ENCODE assay signal across 21 mouse cellular contexts in genomic region chr6:67056889-67057564, GRCm38 (mm10). TPM values are rescaled to one million over a fixed set of nuclear protein-coding genes. Genes with fewer than 3 reads are reported as not detected.
DNase-seq lines count a peak whose midpoint lies in the region; ATAC-seq and TF ChIP-seq lines count a peak whose summit lies in the region.
"Had no signal": no experiment of that assay in that cellular context is flagged by ENCODE, and none has a peak within 500 bp of the region (broad histone marks: within the 10 kb centered on the region; RNA-seq: fewer than 3 reads in every experiment).

No protein-coding gene starts in this region.

- ATAC-seq in intestine, embryonic 15.5 days, result peak; percentile 88
- ATAC-seq in liver, postnatal 0 days, result no peak
- no peak for ATAC-seq in forebrain, embryonic 12.5 days (ENCODE audit: low FRiP score)
- ATAC-seq: forebrain, embryonic 15.5 days had no signal

- DNase-seq in kidney, adult 2 months, result no peak
- DNase-seq in kidney, adult 8-10 months, result no peak
- DNase-seq in MEL (ENCODE audit: low read depth, low spot score), result peak; percentile 60
- DNase-seq in liver, postnatal 0 days, result no peak
- DNase-seq in frontal cortex, adult 2 months (ENCODE audit: extremely low spot score in 1 of 2, low spot score in 1 of 2), result no peak
- DNase-seq: adrenal gland, adult 8-10 months; cerebellum, adult 8-10 months; gastrocnemius, postnatal 14 days; heart, postnatal 36 days; kidney, postnatal 14 days; layer of hippocampus, adult 9-11 months; retina, postnatal 1 day; spleen, adult 18-20 months; thymus, postnatal 36 days had no signal

- no peak for TF ChIP-seq CTCF in kidney, adult 2 months (conservative IDR thresholded peaks at IDR 0.05; ENCODE audit: insufficient read depth, insufficient read length, low read depth, low read length)
- no peak for TF ChIP-seq CTCF in MEL (IDR thresholded peaks at IDR 0.05 in 2 of 3, conservative IDR thresholded peaks at IDR 0.05 in 1 of 3; ENCODE audit: control insufficient read depth in 1 of 3, insufficient read depth in 1 of 3, low read depth in 2 of 3, low read length in 3 of 3, poor library complexity in 1 of 3, severe bottlenecking in 1 of 3)
- TF ChIP-seq CTCF in liver, postnatal 0 days (IDR thresholded peaks at IDR 0.05; ENCODE audit: low read depth), result no peak

- TF ChIP-seq POLR2A in kidney, adult 2 months (IDR thresholded peaks at IDR 0.05; ENCODE audit: low read depth, low read length), result no peak
- TF ChIP-seq POLR2A in MEL (IDR thresholded peaks at IDR 0.05; ENCODE audit: control insufficient read depth in 1 of 2, insufficient read depth in 1 of 2, low read depth in 1 of 2, low read length in 2 of 2, poor library complexity in 1 of 2), result no peak

- TF ChIP-seq EP300 in MEL (IDR thresholded peaks at IDR 0.05; ENCODE audit: low read depth in 1 of 2, low read length in 2 of 2), result peak; percentile 29 to 67; a peak in 3 of 4 replicates
- TF ChIP-seq EP300 in liver, postnatal 0 days (IDR thresholded peaks at IDR 0.05; ENCODE audit: low read depth), result peak; percentile 45; the same call in 1 of the 2 replicates

- no peak overlapping the region for H3K4me2 ChIP-seq in intestine, embryonic 15.5 days (replicated peaks)
- 0 out of 2 replicates have a peak overlapping the region, but pooled peaks have one; percentile 30 for H3K4me2 ChIP-seq in liver, postnatal 0 days (ENCODE audit: low read depth, low read length)
- H3K4me2 ChIP-seq in forebrain, embryonic 12.5 days, result no peak overlapping the region
- H3K4me2 ChIP-seq: forebrain, embryonic 15.5 days; heart, embryonic 12.5 days; midbrain, embryonic 11.5 days; neural tube, embryonic 15.5 days; stomach, embryonic 15.5 days had no signal

- H3K9me3 ChIP-seq in MEL (replicated peaks; ENCODE audit: insufficient read depth, low read length), result no peaks in the 10 kb centered on the region
- no peaks in the 10 kb centered on the region for H3K9me3 ChIP-seq in intestine, embryonic 15.5 days
- no peaks in the 10 kb centered on the region for H3K9me3 ChIP-seq in liver, postnatal 0 days (ENCODE audit: low read length)
- no peaks in the 10 kb centered on the region for H3K9me3 ChIP-seq in forebrain, embryonic 12.5 days
- H3K9me3 ChIP-seq: forebrain, embryonic 15.5 days; heart, embryonic 12.5 days; neural tube, embryonic 15.5 days; stomach, embryonic 15.5 days had no signal

- H3K4me3 ChIP-seq in kidney, adult 2 months (ENCODE audit: insufficient read depth, low read depth, low read length), result no peak overlapping the region
- peak overlapping the region; percentile 20 to 58 for H3K4me3 ChIP-seq in MEL (ENCODE audit: control insufficient read depth in 1 of 2, insufficient read depth in 1 of 2, low read depth in 2 of 2, low read length in 2 of 2)
- no peak overlapping the region for H3K4me3 ChIP-seq in intestine, embryonic 15.5 days (replicated peaks)
- H3K4me3 ChIP-seq in liver, postnatal 0 days (ENCODE audit: low read depth, low read length), result no peak overlapping the region
- no peak overlapping the region for H3K4me3 ChIP-seq in forebrain, embryonic 12.5 days (replicated peaks)
- H3K4me3 ChIP-seq: forebrain, embryonic 15.5 days; heart, embryonic 12.5 days; neural tube, embryonic 15.5 days; stomach, embryonic 15.5 days had no signal

- 41% methylated on average over 3 of the region's 3 CpGs for WGBS in kidney, adult 2 months
- 39% methylated on average over 3 of the region's 3 CpGs for WGBS in intestine, embryonic 15.5 days
- WGBS in liver, postnatal 0 days (ENCODE audit: insufficient replicate concordance), result 67% methylated on average over 3 of the region's 3 CpGs
- WGBS in forebrain, embryonic 12.5 days, result 80% methylated on average over 3 of the region's 3 CpGs

- H3K4me1 ChIP-seq in kidney, adult 2 months (ENCODE audit: control insufficient read depth, insufficient read depth, low read length), result peaks cover 18% of the 10 kb centered on the region
- H3K4me1 ChIP-seq in MEL (ENCODE audit: control insufficient read depth in 1 of 2, insufficient read depth in 2 of 2, low read length in 2 of 2), result peaks cover 11 to 16% of the 10 kb centered on the region in 2 experiments
- peaks cover 20% of the 10 kb centered on the region for H3K4me1 ChIP-seq in intestine, embryonic 15.5 days (replicated peaks)
- peaks cover 24% of the 10 kb centered on the region for H3K4me1 ChIP-seq in liver, postnatal 0 days (ENCODE audit: insufficient read depth)
- H3K4me1 ChIP-seq in forebrain, embryonic 12.5 days, result no peaks in the 10 kb centered on the region
- H3K4me1 ChIP-seq: forebrain, embryonic 15.5 days; heart, embryonic 12.5 days; neural tube, embryonic 15.5 days; stomach, embryonic 15.5 days had no signal

- H3K9ac ChIP-seq in MEL (ENCODE audit: control insufficient read depth, low read depth, low read length, poor library complexity, severe bottlenecking), result peak overlapping the region; percentile 52
- H3K9ac ChIP-seq in intestine, embryonic 15.5 days, result no peak overlapping the region
- no peak overlapping the region for H3K9ac ChIP-seq in liver, postnatal 0 days (replicated peaks)
- H3K9ac ChIP-seq in forebrain, embryonic 12.5 days, result no peak overlapping the region
- H3K9ac ChIP-seq: forebrain, embryonic 15.5 days; heart, embryonic 12.5 days; neural tube, embryonic 15.5 days; stomach, embryonic 15.5 days had no signal

- no peaks in the 10 kb centered on the region for H3K79me2 ChIP-seq in MEL (ENCODE audit: control insufficient read depth, insufficient read depth, low read length, poor library complexity)

- no peaks in the 10 kb centered on the region for H3K36me3 ChIP-seq in kidney, adult 2 months (ENCODE audit: control insufficient read depth, insufficient read depth, low read length)
- H3K36me3 ChIP-seq in MEL (ENCODE audit: control insufficient read depth in 1 of 2, insufficient read depth in 2 of 2, low read length in 2 of 2), result peaks cover 0 to 25% of the 10 kb centered on the region in 2 experiments; a peak in 2 of 4 replicates
- H3K36me3 ChIP-seq in intestine, embryonic 15.5 days, result no peaks in the 10 kb centered on the region
- no peaks in the 10 kb centered on the region for H3K36me3 ChIP-seq in liver, postnatal 0 days (replicated peaks; ENCODE audit: insufficient read depth, low read length)
- H3K36me3 ChIP-seq in forebrain, embryonic 12.5 days (replicated peaks), result no peaks in the 10 kb centered on the region
- H3K36me3 ChIP-seq: forebrain, embryonic 15.5 days; heart, embryonic 12.5 days; neural tube, embryonic 15.5 days; stomach, embryonic 15.5 days had no signal

- H3K27me3 ChIP-seq in kidney, adult 2 months (replicated peaks; ENCODE audit: control insufficient read depth, insufficient read depth, low read length), result no peaks in the 10 kb centered on the region
- H3K27me3 ChIP-seq in MEL (ENCODE audit: control insufficient read depth in 1 of 2, insufficient read depth in 2 of 2, low read length in 2 of 2), result no peaks in the 10 kb centered on the region
- H3K27me3 ChIP-seq in intestine, embryonic 15.5 days (replicated peaks), result no peaks in the 10 kb centered on the region
- no peaks in the 10 kb centered on the region for H3K27me3 ChIP-seq in liver, postnatal 0 days (ENCODE audit: insufficient read depth, low read length)
- H3K27me3 ChIP-seq in forebrain, embryonic 12.5 days, result no peaks in the 10 kb centered on the region
- H3K27me3 ChIP-seq: forebrain, embryonic 15.5 days; heart, embryonic 12.5 days; neural tube, embryonic 15.5 days; stomach, embryonic 15.5 days had no signal

- TF ChIP-seq RAD21 in MEL (IDR thresholded peaks at IDR 0.05; ENCODE audit: low read depth, low read length), result no peak

- H3K27ac ChIP-seq in kidney, adult 2 months (ENCODE audit: insufficient read depth, low read depth, low read length), result peak overlapping the region; percentile 51; the same call in 1 of the 2 replicates
- peak overlapping the region; percentile 84 for H3K27ac ChIP-seq in MEL (ENCODE audit: control insufficient read depth, low read depth, low read length)
- H3K27ac ChIP-seq in intestine, embryonic 15.5 days, result peak overlapping the region; percentile 55
- peak overlapping the region; percentile 48; the same call in 1 of the 2 replicates for H3K27ac ChIP-seq in liver, postnatal 0 days (ENCODE audit: low read depth)
- H3K27ac ChIP-seq in forebrain, embryonic 12.5 days, result no peak overlapping the region
- H3K27ac ChIP-seq: forebrain, embryonic 15.5 days; neural tube, embryonic 15.5 days; stomach, embryonic 15.5 days had no signal

TF ChIP-seq in MEL, 35 proteins besides CTCF, POLR2A, EP300 and RAD21:
- TF ChIP-seq POLR2AphosphoS2 (IDR thresholded peaks at IDR 0.05; ENCODE audit: low read length) (no peak), TCF12 (IDR thresholded peaks at IDR 0.05; ENCODE audit: low read depth, low read length) (peak; percentile 23; the same call in 1 of the 2 replicates), HCFC1 (IDR thresholded peaks at IDR 0.05; ENCODE audit: low read depth, low read length) (no peak), ZMIZ1 (IDR thresholded peaks at IDR 0.05; ENCODE audit: low read depth, low read length) (no peak), TBP (IDR thresholded peaks at IDR 0.05; ENCODE audit: low read depth, low read length) (0 out of 2 replicates have a peak, but pooled peaks have one; percentile 37), TAL1 (IDR thresholded peaks at IDR 0.05; ENCODE audit: low read length) (peak; percentile 54), MXI1 (IDR thresholded peaks at IDR 0.05; ENCODE audit: low read depth, low read length) (peak; percentile 70), GATA1 (IDR thresholded peaks at IDR 0.05; ENCODE audit: low read depth, low read length) (peak; percentile 46; the same call in 1 of the 2 replicates), NELFE (IDR thresholded peaks at IDR 0.05; ENCODE audit: low read depth, low read length) (no peak), ETS1 (IDR thresholded peaks at IDR 0.05; ENCODE audit: low read depth, low read length) (peak; percentile 52)

RNA-seq across cellular contexts. Expression of gene Gadd45a, which starts 19.8 kb away (rescaled TPM):
- 54.6 and 59.7 TPM in 2 replicates for polyA plus RNA-seq in kidney, adult 2 months (2012; rRNA removed)
- 18.1 and 29.3 TPM in 2 replicates for total RNA-seq in MEL (2012; rRNA removed)
- 10 to 100 TPM in 1 of 2 experiments, not detected in 1; 37.4 TPM for polyA plus RNA-seq in MEL (2012; ENCODE audit: insufficient read depth in 1 of 2, insufficient read length in 2 of 2, low read depth in 1 of 2, low replicate concordance in 2 of 2, missing spikeins in 1 of 2)
- 29.6 and 37.5 TPM in 2 replicates for polyA plus RNA-seq in intestine, embryonic 15.5 days (2015; fragmentation: Nextera tagmentation; extraction: Ambion mirVana)
- 49.5 and 65.0 TPM in 2 replicates for polyA plus RNA-seq in liver, postnatal 0 days (2015; fragmentation: Nextera tagmentation; extraction: Ambion mirVana)
- polyA plus RNA-seq in forebrain, embryonic 12.5 days (2016; fragmentation: Nextera tagmentation; extraction: Ambion mirVana), result 20.6 and 27.0 TPM in 2 replicates
- polyA plus RNA-seq in frontal cortex, adult 2 months (2012; rRNA removed), result 13.5 and 17.8 TPM in 2 replicates

Comparison
In these comparisons a context has a peak if more than half of its experiments do, and no peak if none do; other contexts are left out.
1. H3K4me3 ChIP-seq: peak in MEL (2 of 2); none in kidney, adult 2 months (single experiment), intestine, embryonic 15.5 days (single experiment), liver, postnatal 0 days (single experiment) and forebrain, embryonic 12.5 days (single experiment).